Mouse (Mus musculus): ENCODE measurements around the gene Lrrc36.

GRCm38 (mm10) chr8:105426878-105427277 lies 13.5 kb downstream of the Lrrc36 start:
- TF ChIP-seq CTCF (IDR thresholded peaks at IDR 0.05; ENCODE audit: insufficient read depth, low read length), result no peak
- TF ChIP-seq POLR2A (IDR thresholded peaks at IDR 0.05; ENCODE audit: borderline replicate concordance, extremely low read depth, low read depth, low read length), result no peak

Data from lung, adult 2 months (tissue).